Mouse (Mus musculus): ENCODE results near the gene Bckdha.

DNA sequence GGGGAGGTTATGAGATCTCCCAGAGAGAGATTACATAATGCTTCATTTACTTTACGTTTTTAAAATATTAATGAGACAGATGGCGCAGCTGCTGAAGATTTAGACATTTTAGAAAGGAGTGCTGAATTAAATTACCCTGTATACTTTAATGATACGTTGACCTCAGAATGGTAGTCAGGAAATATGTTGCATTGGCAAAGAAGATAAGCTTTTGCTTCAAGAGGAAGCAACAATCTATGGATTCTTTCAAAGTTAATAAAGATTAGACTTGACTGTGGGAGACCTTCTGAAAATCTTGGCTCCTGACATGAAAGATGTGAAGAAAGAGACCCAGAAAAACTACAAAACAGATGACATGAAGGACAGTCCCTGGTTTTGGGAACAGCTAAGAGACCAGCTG is 64.9 kb downstream of the Bckdha start:
- TF ChIP-seq ZNF384 (IDR thresholded peaks at IDR 0.05; ENCODE audit: low read depth, low read length): no peak
- no peak for TF ChIP-seq HCFC1 (IDR thresholded peaks at IDR 0.05; ENCODE audit: borderline replicate concordance, insufficient read depth, low read length)
